Mouse (Mus musculus) hindbrain, embryonic 16.5 days (tissue): ENCODE measurements around the gene Nfia. TPM values are rescaled to one million over a fixed set of nuclear protein-coding genes. Genes with fewer than 3 reads are reported as not detected.
A peak's percentile ranks its signal among the peaks of the same experiment; 100 is the strongest.

ENCODE experiments used
- ATAC-seq: fragments of 200-750 bp; cut with Nextera tagmentation; 2 replicates; pipeline ENCODE4 v1.8.0; 2017; ENCODE audit warnings: moderate TSS enrichment, moderate library complexity
- H3K27ac ChIP-seq: fragments of 300-500 bp; sonication (generic); 2 replicates; pipeline ENCODE4 v1.5.1; 2014; ENCODE audit warnings: low read depth, mild to moderate bottlenecking, control low read depth, low read length, moderate library complexity
- H3K27me3 ChIP-seq: fragments of 300-500 bp; sonication (generic); replicated peaks from 2 replicates; pipeline ENCODE4 v1.6.1; 2014; ENCODE audit warnings: low read length; ENCODE audit not compliant: control insufficient read depth, insufficient read depth
- H3K36me3 ChIP-seq: fragments of 300-500 bp; sonication (generic); 2 replicates; pipeline ENCODE4 v1.6.1; 2014; ENCODE audit warnings: mild to moderate bottlenecking, low read length, moderate library complexity, mixed read lengths; ENCODE audit not compliant: control insufficient read depth, insufficient read depth
- H3K4me1 ChIP-seq: fragments of 300-500 bp; sonication (generic); 2 replicates; pipeline ENCODE4 v1.6.1; 2014; ENCODE audit warnings: low read depth, low read length; ENCODE audit not compliant: control insufficient read depth, insufficient read depth
- H3K4me2 ChIP-seq: fragments of 300-500 bp; sonication (generic); 2 replicates; pipeline ENCODE4 v1.6.1; 2014; ENCODE audit warnings: mild to moderate bottlenecking, low read length, control low read depth, moderate library complexity
- H3K4me3 ChIP-seq: fragments of 300-500 bp; sonication (generic); 2 replicates; pipeline ENCODE4 v1.5.1; 2014; ENCODE audit warnings: mild to moderate bottlenecking, low read length, control low read depth, moderate library complexity
- H3K9ac ChIP-seq: fragments of 300-500 bp; sonication (generic); 2 replicates; pipeline ENCODE4 v1.6.1; 2014; ENCODE audit warnings: low read depth, mild to moderate bottlenecking, control low read depth, low read length, moderate library complexity
- H3K9me3 ChIP-seq: fragments of 300-500 bp; sonication (generic); 2 replicates; pipeline ENCODE4 v1.6.1; 2014; ENCODE audit warnings: mild to moderate bottlenecking, low read length, moderate library complexity; ENCODE audit not compliant: control insufficient read depth
- WGBS: fragments of 180-500 bp; shearing (Covaris S2); extraction: QIAGEN DNeasy Blood & Tissue Kit; methylation state at CpG from one replicate; pipeline ENCODE4 v1.1.7; 2014; 5-methylcytosine and 5-hydroxymethylcytosine counted together
- polyA plus RNA-seq: library from polyadenylated mRNA; unstranded; fragments of >200 nt; fragmentation: Nextera tagmentation; extraction: Ambion mirVana; gene quantifications from 2 replicates; pipeline ENCODE4 v1.2.1, GENCODE M21; 2015

Gene Nfia
- polyA plus RNA-seq, 1 experiment from 2014 or later = 38.4 TPM

DNA sequence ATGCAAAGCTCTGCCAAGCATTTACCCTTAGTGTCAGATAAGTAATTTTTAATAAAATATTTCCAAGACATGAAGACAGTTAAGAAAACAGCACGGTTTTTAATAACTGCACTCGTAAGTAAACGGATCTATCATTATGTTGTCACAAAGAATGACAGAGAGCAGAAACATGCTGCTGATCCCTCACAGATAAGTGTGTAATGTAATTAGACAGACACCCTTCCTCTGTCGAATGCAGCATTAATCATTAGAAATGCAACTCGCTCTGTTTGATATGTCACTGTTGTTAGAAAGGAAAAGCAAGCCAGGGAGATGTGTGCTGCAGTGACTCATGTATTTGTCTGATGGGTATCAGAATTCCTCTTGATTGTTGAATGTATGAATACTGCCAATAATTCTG lies 259.8 kb downstream of the Nfia start:
- H3K27ac ChIP-seq = no peak overlapping the region
- no peaks in the 10 kb centered on the region for H3K27me3 ChIP-seq
- no peak overlapping the region for H3K4me3 ChIP-seq
- ATAC-seq = no peak
- 74% methylated on average over 5 of the region's 5 CpGs for WGBS
- no peaks in the 10 kb centered on the region for H3K36me3 ChIP-seq
- no peak overlapping the region for H3K9ac ChIP-seq
- H3K9me3 ChIP-seq = no peaks in the 10 kb centered on the region
- no peak overlapping the region for H3K4me2 ChIP-seq
- H3K4me1 ChIP-seq = no peaks in the 10 kb centered on the region

GRCm38 (mm10) chr4:98039095-98039494 lies 266.6 kb downstream of the Nfia start:
- 71% methylated on average over 5 of the region's 5 CpGs for WGBS

GRCm38 (mm10) chr4:98040179-98040578 lies 267.6 kb downstream of the Nfia start:
- Histone ChIP-seq H3K27ac (no peak overlapping the region), H3K4me2 (no peak overlapping the region), H3K36me3 (no peaks in the 10 kb centered on the region), H3K4me1 (no peaks in the 10 kb centered on the region), H3K27me3 (no peaks in the 10 kb centered on the region), H3K4me3 (no peak overlapping the region), H3K9me3 (no peaks in the 10 kb centered on the region), H3K9ac (no peak overlapping the region)
- ATAC-seq = no peak
- 73% methylated on average over 7 of the region's 7 CpGs for WGBS

More at GRCm38 (mm10) chr4:98039095-98039494, 266.6 kb downstream of the Nfia start:
- no peak for ATAC-seq
- no peaks in the 10 kb centered on the region for H3K9me3 ChIP-seq
- H3K27me3 ChIP-seq = no peaks in the 10 kb centered on the region
- H3K4me1 ChIP-seq = no peaks in the 10 kb centered on the region
- H3K27ac ChIP-seq = no peak overlapping the region
- H3K36me3 ChIP-seq = no peaks in the 10 kb centered on the region
- H3K4me2 ChIP-seq = no peak overlapping the region
- H3K4me3 ChIP-seq = no peak overlapping the region
- H3K9ac ChIP-seq = no peak overlapping the region

GRCm38 (mm10) chr4:98044611-98045010 lies 272.1 kb downstream of the Nfia start:
- Histone ChIP-seq H3K9me3 (no peaks in the 10 kb centered on the region), H3K36me3 (no peaks in the 10 kb centered on the region), H3K4me2 (no peak overlapping the region), H3K27ac (no peak overlapping the region), H3K9ac (no peak overlapping the region), H3K27me3 (no peaks in the 10 kb centered on the region), H3K4me1 (no peaks in the 10 kb centered on the region), H3K4me3 (no peak overlapping the region)
- no peak for ATAC-seq
- 95% methylated on average over 8 of the region's 8 CpGs for WGBS

GRCm38 (mm10) chr4:98047369-98047768 lies 274.8 kb downstream of the Nfia start:
- H3K9ac ChIP-seq = no peak overlapping the region
- H3K27ac ChIP-seq = no peak overlapping the region
- H3K27me3 ChIP-seq = no peaks in the 10 kb centered on the region
- H3K4me3 ChIP-seq = no peak overlapping the region
- no peak; the same call in 1 of the 2 replicates for ATAC-seq
- no peaks in the 10 kb centered on the region for H3K36me3 ChIP-seq
- peaks cover 5% of the 10 kb centered on the region for H3K4me1 ChIP-seq
- no peak overlapping the region for H3K4me2 ChIP-seq
- H3K9me3 ChIP-seq = no peaks in the 10 kb centered on the region

- ATAC-seq = no peak
- Histone ChIP-seq H3K27ac (no peak overlapping the region), H3K9me3 (no peaks in the 10 kb centered on the region; the same call in 1 of the 2 replicates), H3K36me3 (no peaks in the 10 kb centered on the region), H3K4me2 (no peak overlapping the region), H3K4me3 (no peak overlapping the region), H3K27me3 (no peaks in the 10 kb centered on the region), H3K9ac (no peak overlapping the region), H3K4me1 (peaks cover 5% of the 10 kb centered on the region)
- 37% methylated on average over 7 of the region's 7 CpGs for WGBS
Observed at GRCm38 (mm10) chr4:98049584-98049983, 277.1 kb downstream of the Nfia start.

GRCm38 (mm10) chr4:98050003-98050620 lies 277.6 kb downstream of the Nfia start:
- no peak overlapping the region for H3K9ac ChIP-seq
- H3K27me3 ChIP-seq = no peaks in the 10 kb centered on the region
- 0 out of 2 replicates have a peak, but pooled peaks have one; percentile 23 for ATAC-seq
- no peak overlapping the region for H3K27ac ChIP-seq
- H3K9me3 ChIP-seq = no peaks in the 10 kb centered on the region; the same call in 1 of the 2 replicates
- H3K4me1 ChIP-seq = peaks cover 5% of the 10 kb centered on the region
- no peak overlapping the region for H3K4me2 ChIP-seq
- 66% methylated on average over 8 of the region's 8 CpGs for WGBS
- H3K4me3 ChIP-seq = no peak overlapping the region
- no peaks in the 10 kb centered on the region for H3K36me3 ChIP-seq

GRCm38 (mm10) chr4:98050781-98051180 lies 278.2 kb downstream of the Nfia start:
- Histone ChIP-seq H3K9ac (no peak overlapping the region), H3K36me3 (no peaks in the 10 kb centered on the region), H3K4me3 (no peak overlapping the region), H3K27ac (no peak overlapping the region), H3K4me2 (no peak overlapping the region), H3K9me3 (no peaks in the 10 kb centered on the region; the same call in 1 of the 2 replicates), H3K27me3 (no peaks in the 10 kb centered on the region), H3K4me1 (peaks cover 5% of the 10 kb centered on the region)
- WGBS = 48% methylated on average over 10 of the region's 10 CpGs
- ATAC-seq = peak; percentile 79; the same call in 1 of the 2 replicates

- ATAC-seq = no peak
- no peaks in the 10 kb centered on the region for H3K36me3 ChIP-seq
- H3K4me3 ChIP-seq = no peak overlapping the region
- no peak overlapping the region for H3K27ac ChIP-seq
- no peak overlapping the region for H3K4me2 ChIP-seq
- WGBS = 76% methylated on average over 3 of the region's 3 CpGs
- H3K4me1 ChIP-seq = peaks cover 5% of the 10 kb centered on the region
- no peak overlapping the region for H3K9ac ChIP-seq
- H3K9me3 ChIP-seq = no peaks in the 10 kb centered on the region; the same call in 1 of the 2 replicates
- H3K27me3 ChIP-seq = no peaks in the 10 kb centered on the region
Observed at GRCm38 (mm10) chr4:98051326-98051725, 278.8 kb downstream of the Nfia start.
